Mouse (Mus musculus): Measurements from ENCODE around the gene Bloc1s2. TPM values are rescaled to one million over a fixed set of nuclear protein-coding genes. Genes with fewer than 3 reads are reported as not detected.
"Not testable (repeated sequence)": the region's sequence is repeated elsewhere in the genome, so short reads cannot be mapped to it uniquely, and the experiment has no call there.

Gene Bloc1s2
- polyA plus RNA-seq, 1 experiment, result 28.1 TPM

DNA sequence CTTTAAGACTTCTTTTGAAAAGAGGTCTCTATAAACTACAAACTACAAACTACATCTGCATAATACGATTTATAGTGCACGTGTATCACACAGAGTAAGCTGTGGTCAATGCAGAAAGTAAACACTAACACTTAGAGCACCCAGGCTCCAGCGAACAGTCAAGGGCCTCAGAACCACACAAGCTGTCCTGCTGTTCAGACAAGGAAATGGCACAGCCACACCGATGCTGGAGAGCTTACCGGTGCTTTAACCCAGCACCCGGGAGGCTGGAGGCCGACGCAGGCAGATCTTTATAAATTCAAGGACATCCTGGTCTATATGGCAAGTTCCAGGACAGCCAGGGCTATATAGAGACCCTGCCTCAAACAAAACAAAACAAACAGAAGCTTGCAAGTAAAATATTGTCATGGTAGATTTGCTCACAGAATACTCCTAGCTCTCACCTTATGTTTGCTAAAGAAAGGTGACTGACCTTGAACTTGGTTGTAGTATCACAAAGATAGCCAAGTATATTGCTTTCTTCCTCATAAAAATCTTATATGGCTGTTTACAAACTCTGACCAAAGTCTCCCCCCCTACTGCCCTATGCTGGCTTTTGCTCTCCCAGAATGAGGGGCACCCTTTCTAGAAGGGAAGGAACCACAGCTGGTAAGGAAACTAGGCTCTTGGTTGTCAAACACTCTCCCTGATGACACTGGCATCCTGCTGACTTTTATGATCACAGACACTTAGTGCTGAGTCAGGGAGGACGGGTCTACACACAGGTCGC is 18.3 kb downstream of the Bloc1s2 start:
- no peak overlapping the region for H3K27ac ChIP-seq (ENCODE audit: insufficient read depth, low read depth, low read length)
- peaks cover 2% of the 10 kb centered on the region for H3K36me3 ChIP-seq (ENCODE audit: control insufficient read depth, insufficient read depth, low read length)
- TF ChIP-seq POLR2A (IDR thresholded peaks at IDR 0.05; ENCODE audit: low read depth, low read length) (no peak), CTCF (conservative IDR thresholded peaks at IDR 0.05; ENCODE audit: insufficient read depth, insufficient read length, low read depth, low read length) (no peak)
- no peak for DNase-seq
- H3K27me3 ChIP-seq (replicated peaks; ENCODE audit: control insufficient read depth, insufficient read depth, low read length), result no peaks in the 10 kb centered on the region
- H3K4me3 ChIP-seq (ENCODE audit: insufficient read depth, low read depth, low read length), result no peak overlapping the region
- 92% methylated on average over 10 of the region's 10 CpGs for WGBS
- H3K4me1 ChIP-seq (ENCODE audit: control insufficient read depth, insufficient read depth, low read length), result no peaks in the 10 kb centered on the region

DNA sequence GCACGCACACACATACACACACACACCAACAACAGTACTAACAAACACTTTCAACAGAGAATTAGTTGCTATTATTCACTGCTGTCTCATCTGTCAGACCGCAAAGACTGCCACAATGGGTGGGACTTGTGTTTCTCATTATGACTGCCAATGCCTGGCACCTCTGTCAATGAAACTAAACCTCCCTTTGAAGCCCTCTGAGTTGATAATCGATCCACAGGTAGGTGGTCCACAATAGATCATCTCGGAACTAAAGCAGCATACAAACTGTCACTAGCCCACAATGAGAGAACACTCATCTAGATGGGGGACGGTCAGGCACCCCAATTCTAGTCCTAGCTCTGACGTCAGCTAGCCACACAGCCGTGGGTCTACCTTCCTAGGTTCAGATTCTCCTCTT is 25.1 kb downstream of the Bloc1s2 start:
- H3K4me3 ChIP-seq (ENCODE audit: insufficient read depth, low read depth, low read length), result no peak overlapping the region

DNA sequence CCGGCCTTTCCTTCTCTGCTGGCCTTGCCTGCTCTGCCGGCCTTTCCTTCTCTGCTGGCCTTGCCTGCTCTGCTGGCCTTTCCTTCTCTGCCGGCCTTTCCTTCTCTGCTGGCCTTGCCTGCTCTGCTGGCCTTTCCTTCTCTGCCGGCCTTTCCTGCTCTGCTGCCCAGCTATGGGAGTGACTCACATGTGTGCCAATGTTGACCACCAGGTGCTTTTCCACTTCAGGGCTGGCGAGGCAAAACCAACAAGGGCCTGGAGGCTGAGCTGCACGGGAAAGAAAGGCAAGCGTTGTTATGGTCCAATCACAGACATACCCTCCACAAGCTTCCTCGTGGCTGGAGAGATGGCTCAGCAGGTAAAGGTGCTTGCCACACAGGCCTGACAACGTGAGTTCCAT is 25.6 kb downstream of the Bloc1s2 start:
- not testable (repeated sequence) for H3K4me3 ChIP-seq (ENCODE audit: insufficient read depth, low read depth, low read length); H3K4me1 ChIP-seq (ENCODE audit: control insufficient read depth, insufficient read depth, low read length); H3K36me3 ChIP-seq (ENCODE audit: control insufficient read depth, insufficient read depth, low read length); H3K27ac ChIP-seq (ENCODE audit: insufficient read depth, low read depth, low read length); H3K27me3 ChIP-seq (replicated peaks; ENCODE audit: control insufficient read depth, insufficient read depth, low read length); DNase-seq
- 90% methylated on average over 9 of the region's 9 CpGs for WGBS

More for the DNA sequence above, 25.1 kb downstream of the Bloc1s2 start:
- H3K27me3 ChIP-seq (replicated peaks; ENCODE audit: control insufficient read depth, insufficient read depth, low read length), result no peaks in the 10 kb centered on the region
- DNase-seq, result no peak
- H3K4me1 ChIP-seq (ENCODE audit: control insufficient read depth, insufficient read depth, low read length), result no peaks in the 10 kb centered on the region
- peaks cover 2% of the 10 kb centered on the region for H3K36me3 ChIP-seq (ENCODE audit: control insufficient read depth, insufficient read depth, low read length)
- H3K27ac ChIP-seq (ENCODE audit: insufficient read depth, low read depth, low read length), result no peak overlapping the region
- TF ChIP-seq CTCF (conservative IDR thresholded peaks at IDR 0.05; ENCODE audit: insufficient read depth, insufficient read length, low read depth, low read length), result no peak
- TF ChIP-seq POLR2A (IDR thresholded peaks at IDR 0.05; ENCODE audit: low read depth, low read length), result no peak
- whole genome bisulfite sequencing, result 91% methylated on average over 7 of the region's 7 CpGs

DNA sequence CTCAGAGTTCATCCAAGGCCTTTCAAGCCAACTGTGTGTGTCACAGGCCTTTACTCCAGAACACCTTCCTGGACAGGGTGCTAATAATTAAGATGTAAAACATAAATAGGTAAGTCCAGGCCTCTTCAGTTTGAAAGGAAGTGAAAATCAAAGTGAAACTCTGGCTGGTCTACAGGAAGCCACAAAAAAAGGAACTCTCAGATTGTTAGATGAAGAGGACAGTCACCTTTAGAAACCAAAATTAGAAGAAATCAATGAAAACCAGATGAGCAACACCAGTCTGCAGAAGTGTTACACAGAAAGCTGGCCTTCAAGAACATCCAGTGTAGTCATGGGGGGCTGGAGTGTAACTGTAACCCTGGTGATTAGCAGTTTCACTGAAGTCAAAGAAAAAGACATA is 28.5 kb downstream of the Bloc1s2 start:
- Histone ChIP-seq H3K4me3 (ENCODE audit: insufficient read depth, low read depth, low read length) (no peak overlapping the region), H3K36me3 (ENCODE audit: control insufficient read depth, insufficient read depth, low read length) (no peaks in the 10 kb centered on the region; the same call in none of the 2 replicates), H3K27me3 (replicated peaks; ENCODE audit: control insufficient read depth, insufficient read depth, low read length) (no peaks in the 10 kb centered on the region), H3K4me1 (ENCODE audit: control insufficient read depth, insufficient read depth, low read length) (no peaks in the 10 kb centered on the region), H3K27ac (ENCODE audit: insufficient read depth, low read depth, low read length) (no peak overlapping the region)
- no peak for TF ChIP-seq CTCF (conservative IDR thresholded peaks at IDR 0.05; ENCODE audit: insufficient read depth, insufficient read length, low read depth, low read length)
- no peak for TF ChIP-seq POLR2A (IDR thresholded peaks at IDR 0.05; ENCODE audit: low read depth, low read length)
- DNase-seq, result no peak

DNA sequence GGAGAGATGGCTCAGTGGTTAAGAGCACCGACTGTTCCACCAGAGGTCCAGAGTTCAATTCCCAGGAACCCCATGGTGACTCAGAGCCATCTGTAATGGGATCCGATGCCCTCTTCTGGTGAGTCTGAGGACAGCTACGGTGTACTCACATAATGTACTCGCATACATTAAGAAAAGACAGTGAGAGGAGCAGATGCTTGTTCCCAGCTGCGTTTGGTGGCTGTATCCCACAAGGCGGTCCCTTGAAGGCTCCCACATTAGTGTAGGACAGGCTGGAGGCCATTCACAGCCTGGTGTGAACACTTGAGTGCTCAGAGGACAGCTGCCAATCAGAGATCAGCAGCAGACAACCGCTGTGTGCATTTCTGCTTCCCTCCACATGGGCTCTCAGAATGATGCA is 34.5 kb downstream of the Bloc1s2 start:
- TF ChIP-seq POLR2A (IDR thresholded peaks at IDR 0.05; ENCODE audit: low read depth, low read length) (no peak), CTCF (conservative IDR thresholded peaks at IDR 0.05; ENCODE audit: insufficient read depth, insufficient read length, low read depth, low read length) (peak; percentile 48)

DNA sequence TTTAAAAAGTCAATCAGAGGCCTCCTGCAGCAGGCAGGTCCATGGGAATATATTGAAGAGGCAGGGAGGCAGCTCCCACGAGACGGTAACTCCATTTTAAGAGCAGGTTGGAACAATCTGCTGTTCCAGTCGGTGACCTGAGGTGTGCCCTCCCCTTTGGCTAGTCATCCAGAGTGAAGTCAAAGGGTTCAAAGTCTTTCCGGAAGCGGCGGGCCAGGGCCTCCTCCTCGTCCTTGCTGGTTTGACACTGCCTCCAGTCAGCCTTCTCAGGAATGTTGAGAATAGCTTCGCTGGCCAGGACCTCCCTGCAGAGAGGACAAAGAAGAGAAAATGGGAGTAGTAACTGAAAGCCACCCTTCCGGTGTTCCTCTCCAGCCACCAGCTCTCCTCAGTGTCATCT is 35.9 kb downstream of the Bloc1s2 start:
- TF ChIP-seq POLR2A (IDR thresholded peaks at IDR 0.05; ENCODE audit: low read depth, low read length), result no peak
- no peak for TF ChIP-seq CTCF (conservative IDR thresholded peaks at IDR 0.05; ENCODE audit: insufficient read depth, insufficient read length, low read depth, low read length)
- Histone ChIP-seq H3K36me3 (ENCODE audit: control insufficient read depth, insufficient read depth, low read length) (no peaks in the 10 kb centered on the region; the same call in 1 of the 2 replicates), H3K27me3 (replicated peaks; ENCODE audit: control insufficient read depth, insufficient read depth, low read length) (no peaks in the 10 kb centered on the region), H3K27ac (ENCODE audit: insufficient read depth, low read depth, low read length) (peak overlapping the region; percentile 85), H3K4me1 (ENCODE audit: control insufficient read depth, insufficient read depth, low read length) (peaks cover 25% of the 10 kb centered on the region; the same call in 1 of the 2 replicates), H3K4me3 (ENCODE audit: insufficient read depth, low read depth, low read length) (no peak overlapping the region)
- WGBS, result 29% methylated on average over 9 of the region's 9 CpGs
- peak; percentile 93 for DNase-seq

More for the DNA sequence above, 34.5 kb downstream of the Bloc1s2 start:
- Histone ChIP-seq H3K27ac (ENCODE audit: insufficient read depth, low read depth, low read length) (no peak overlapping the region), H3K36me3 (ENCODE audit: control insufficient read depth, insufficient read depth, low read length) (no peaks in the 10 kb centered on the region; the same call in 1 of the 2 replicates), H3K27me3 (replicated peaks; ENCODE audit: control insufficient read depth, insufficient read depth, low read length) (no peaks in the 10 kb centered on the region), H3K4me3 (ENCODE audit: insufficient read depth, low read depth, low read length) (no peak overlapping the region), H3K4me1 (ENCODE audit: control insufficient read depth, insufficient read depth, low read length) (peaks cover 23% of the 10 kb centered on the region; the same call in 1 of the 2 replicates)
- 57% methylated on average over 7 of the region's 7 CpGs for WGBS
- DNase-seq, result peak; percentile 32

DNA sequence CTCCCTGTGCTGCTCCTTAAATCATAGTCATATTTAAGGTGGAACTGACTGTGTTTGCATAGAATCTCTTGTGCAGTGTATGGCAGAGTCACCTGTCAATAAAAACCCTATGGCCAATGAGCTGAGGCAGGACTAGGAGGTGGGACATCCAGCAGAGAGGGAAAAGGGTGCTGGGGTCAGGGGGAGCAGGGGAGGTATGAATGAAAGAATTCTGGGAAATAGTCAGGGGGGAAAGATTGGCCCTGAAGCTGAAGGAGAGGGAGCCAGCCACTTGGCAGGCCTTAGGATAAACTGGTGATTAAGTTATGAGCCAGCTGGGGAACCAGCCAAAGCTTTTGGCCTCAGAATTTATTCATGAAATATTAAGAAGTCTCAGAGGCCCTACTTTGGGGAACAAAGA is 37.2 kb downstream of the Bloc1s2 start:
- peak; percentile 87 for DNase-seq

More for the DNA sequence above, 37.2 kb downstream of the Bloc1s2 start:
- Histone ChIP-seq H3K4me1 (ENCODE audit: control insufficient read depth, insufficient read depth, low read length) (peaks cover 28% of the 10 kb centered on the region; the same call in 1 of the 2 replicates), H3K36me3 (ENCODE audit: control insufficient read depth, insufficient read depth, low read length) (no peaks in the 10 kb centered on the region), H3K27me3 (replicated peaks; ENCODE audit: control insufficient read depth, insufficient read depth, low read length) (no peaks in the 10 kb centered on the region), H3K4me3 (ENCODE audit: insufficient read depth, low read depth, low read length) (no peak overlapping the region), H3K27ac (ENCODE audit: insufficient read depth, low read depth, low read length) (peak overlapping the region; percentile 77)
- TF ChIP-seq POLR2A (IDR thresholded peaks at IDR 0.05; ENCODE audit: low read depth, low read length) (no peak), CTCF (conservative IDR thresholded peaks at IDR 0.05; ENCODE audit: insufficient read depth, insufficient read length, low read depth, low read length) (no peak)

Measured in kidney, adult 2 months (tissue).